Mouse (Mus musculus) C2C12 (cell line): ENCODE measurements around the gene Prkar2b. TPM values are rescaled to one million over a fixed set of nuclear protein-coding genes. Genes with fewer than 3 reads are reported as not detected.

Experiments
- H3K27me3 ChIP-seq: one replicate; pipeline ENCODE4 v1.6.1; 2011; ENCODE audit not compliant: control insufficient read depth, insufficient read depth, insufficient read length
- H3K36me3 ChIP-seq: one replicate; pipeline ENCODE4 v1.6.1; 2011; ENCODE audit not compliant: control insufficient read depth, insufficient read depth
- H3K4me3 ChIP-seq: one replicate; pipeline ENCODE4 v1.5.1; 2011; ENCODE audit warnings: mild to moderate bottlenecking, control low read depth; ENCODE audit not compliant: poor library complexity, insufficient read depth, severe bottlenecking
- H3K79me2 ChIP-seq: one replicate; pipeline ENCODE4 v1.6.1; 2011; ENCODE audit not compliant: control insufficient read depth, insufficient read depth
- H3K79me3 ChIP-seq: one replicate; pipeline ENCODE4 v1.6.1; 2011; ENCODE audit warnings: low read depth, control low read depth
- H3ac ChIP-seq: one replicate; pipeline ENCODE3; 2011; ENCODE audit warnings: low read depth; ENCODE audit not compliant: control insufficient read depth, insufficient read length
- CEBPB ChIP-seq: IDR thresholded peaks from one replicate; pipeline ENCODE4 v1.6.1; 2011; ENCODE audit warnings: low read depth, mild to moderate bottlenecking, control low read depth, moderate library complexity
- CTCF ChIP-seq: IDR thresholded peaks from one replicate; pipeline ENCODE4 v1.5.1; 2011; ENCODE audit not compliant: control insufficient read depth, insufficient read depth, insufficient read length
- FOSL1 ChIP-seq: IDR thresholded peaks from one replicate; pipeline ENCODE4 v1.8.0; 2011; ENCODE audit warnings: mild to moderate bottlenecking, low read length; ENCODE audit not compliant: poor library complexity, insufficient read depth, severe bottlenecking
- MAX ChIP-seq: IDR thresholded peaks from one replicate; pipeline ENCODE4 v1.6.1; 2011; ENCODE audit warnings: mild to moderate bottlenecking, control low read depth
- MYOD1 ChIP-seq: IDR thresholded peaks from one replicate; pipeline ENCODE4 v1.6.1; 2011; ENCODE audit warnings: low read depth; ENCODE audit not compliant: control insufficient read depth, insufficient read length
- MYOG ChIP-seq: IDR thresholded peaks from one replicate; pipeline ENCODE4 v1.6.1; 2011; ENCODE audit not compliant: control insufficient read depth, insufficient read length; ENCODE audit errors: extremely low read depth
- USF1 ChIP-seq: IDR thresholded peaks from one replicate; pipeline ENCODE4 v1.6.1; 2011; ENCODE audit warnings: low read depth, mild to moderate bottlenecking, control low read depth, moderate library complexity
- polyA plus RNA-seq: library from polyadenylated mRNA; unstranded; fragments of >200 nt; fragmentation: generic; extraction: Trizol; gene quantifications from one replicate; pipeline ENCODE4 v1.2.1, GENCODE M21; 2012; ENCODE audit warnings: missing spikeins

Prkar2b gene
- polyA plus RNA-seq, 1 experiment = 33.1 TPM

DNA sequence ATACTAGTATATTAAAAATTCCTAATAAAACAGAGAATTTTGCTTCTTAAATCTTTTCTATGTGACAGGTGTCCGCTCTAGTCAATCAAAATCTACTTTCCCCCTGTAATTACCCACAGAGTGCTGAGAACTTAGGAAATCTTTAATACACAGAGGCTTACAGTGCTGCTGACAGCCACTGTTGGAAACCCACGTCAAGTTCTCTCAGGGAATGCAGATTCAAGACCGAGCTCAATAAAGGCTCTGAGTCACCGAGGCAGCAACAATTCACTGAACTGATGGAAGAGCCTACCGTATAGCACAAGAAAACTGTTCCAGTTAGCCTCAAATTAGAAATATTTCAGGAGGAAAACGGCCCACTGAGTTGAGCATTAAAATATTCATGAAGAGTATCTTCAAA is 77.3 kb downstream of the Prkar2b start:
- Histone ChIP-seq H3K27me3 (no peaks in the 10 kb centered on the region), H3K79me2 (no peaks in the 10 kb centered on the region), H3ac (no peak overlapping the region), H3K36me3 (peaks cover 30% of the 10 kb centered on the region), H3K4me3 (no peak overlapping the region), H3K79me3 (no peaks in the 10 kb centered on the region)
- TF ChIP-seq USF1 (no peak), MYOG (no peak), CTCF (no peak), FOSL1 (no peak), MYOD1 (no peak), MAX (no peak), CEBPB (no peak)

DNA sequence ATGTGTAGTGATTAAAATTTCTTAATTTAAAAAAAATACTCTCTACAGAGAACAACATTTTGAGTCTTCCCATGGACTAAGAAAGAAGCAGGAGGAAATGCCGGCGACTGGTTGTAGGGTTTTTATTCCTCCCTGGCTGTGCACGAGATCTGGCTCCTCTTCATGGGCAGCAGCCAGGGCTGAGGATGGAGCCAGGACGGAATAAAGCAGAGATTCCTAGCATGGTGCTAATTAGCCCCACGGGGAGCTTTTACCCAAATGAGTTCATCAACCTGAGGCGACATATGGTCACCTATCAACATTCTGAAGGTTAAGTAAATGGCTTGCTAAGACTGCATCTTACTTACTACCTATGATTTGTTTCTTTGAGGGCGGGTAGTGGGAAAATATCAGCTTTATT is 77.9 kb downstream of the Prkar2b start:
- Histone ChIP-seq H3K79me3 (no peaks in the 10 kb centered on the region), H3K36me3 (peaks cover 30% of the 10 kb centered on the region), H3K27me3 (no peaks in the 10 kb centered on the region), H3K4me3 (no peak overlapping the region), H3K79me2 (no peaks in the 10 kb centered on the region), H3ac (no peak overlapping the region)
- no peak for TF ChIP-seq MYOG
- no peak for TF ChIP-seq USF1
- TF ChIP-seq CEBPB = no peak

DNA sequence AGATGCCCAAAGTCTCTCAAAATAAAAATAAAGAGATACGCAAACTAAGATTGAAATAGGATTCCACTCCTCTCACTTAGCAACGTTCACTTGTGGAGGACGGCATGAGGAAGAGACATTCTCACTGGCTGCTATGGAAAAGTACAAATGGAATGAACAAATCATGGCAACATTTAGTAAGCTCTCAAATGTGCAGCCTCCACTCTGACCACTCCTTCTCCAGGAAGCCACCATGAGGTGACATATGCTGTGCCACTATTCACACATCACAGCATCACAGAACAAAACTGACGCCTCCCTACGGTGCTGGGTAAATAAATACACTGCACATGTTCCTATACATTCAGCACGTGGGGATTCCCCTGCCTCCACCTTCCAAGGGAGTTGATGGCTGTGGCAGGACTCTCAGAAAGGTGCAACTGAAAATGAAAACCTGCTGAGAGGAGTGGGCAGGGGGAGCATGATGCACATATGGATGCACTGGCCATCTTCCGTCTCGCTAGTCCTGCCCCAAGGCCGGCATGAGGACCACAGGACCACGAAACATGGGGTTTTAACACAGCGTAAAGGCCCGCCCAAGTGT is 83.4 kb downstream of the Prkar2b start:
- Histone ChIP-seq H3K27me3 (no peaks in the 10 kb centered on the region), H3K79me3 (no peaks in the 10 kb centered on the region), H3K36me3 (peaks cover 7% of the 10 kb centered on the region), H3K79me2 (no peaks in the 10 kb centered on the region), H3ac (no peak overlapping the region), H3K4me3 (no peak overlapping the region)
- TF ChIP-seq CTCF (no peak), USF1 (no peak), MAX (no peak), MYOG (no peak)

DNA sequence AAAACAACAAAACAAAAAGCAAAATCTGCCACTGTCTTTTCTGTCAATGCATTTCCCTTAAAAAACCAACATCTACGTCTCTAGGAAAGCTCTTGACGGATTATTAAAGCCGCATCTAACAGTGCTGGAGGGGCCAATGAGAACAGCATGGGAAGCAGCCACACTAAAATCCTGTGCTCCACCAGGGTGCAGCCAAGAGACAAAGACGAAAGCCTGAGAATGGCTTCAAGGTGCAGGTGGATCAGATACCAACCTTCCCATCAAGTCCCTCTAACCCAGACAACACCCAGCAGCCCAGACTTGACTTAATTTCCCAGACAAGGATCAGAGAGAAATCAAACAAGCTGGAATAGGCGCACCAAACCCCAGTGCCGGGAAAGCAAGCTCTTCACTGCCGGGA is 84.6 kb downstream of the Prkar2b start:
- Histone ChIP-seq H3K36me3 (peaks cover 3% of the 10 kb centered on the region), H3K27me3 (no peaks in the 10 kb centered on the region), H3K79me3 (no peaks in the 10 kb centered on the region), H3K4me3 (no peak overlapping the region), H3K79me2 (no peaks in the 10 kb centered on the region), H3ac (no peak overlapping the region)
- no peak for TF ChIP-seq FOSL1
- no peak for TF ChIP-seq MAX
- no peak for TF ChIP-seq MYOG
- TF ChIP-seq USF1 = no peak
- TF ChIP-seq CTCF = no peak
- no peak for TF ChIP-seq MYOD1
- TF ChIP-seq CEBPB = no peak

DNA sequence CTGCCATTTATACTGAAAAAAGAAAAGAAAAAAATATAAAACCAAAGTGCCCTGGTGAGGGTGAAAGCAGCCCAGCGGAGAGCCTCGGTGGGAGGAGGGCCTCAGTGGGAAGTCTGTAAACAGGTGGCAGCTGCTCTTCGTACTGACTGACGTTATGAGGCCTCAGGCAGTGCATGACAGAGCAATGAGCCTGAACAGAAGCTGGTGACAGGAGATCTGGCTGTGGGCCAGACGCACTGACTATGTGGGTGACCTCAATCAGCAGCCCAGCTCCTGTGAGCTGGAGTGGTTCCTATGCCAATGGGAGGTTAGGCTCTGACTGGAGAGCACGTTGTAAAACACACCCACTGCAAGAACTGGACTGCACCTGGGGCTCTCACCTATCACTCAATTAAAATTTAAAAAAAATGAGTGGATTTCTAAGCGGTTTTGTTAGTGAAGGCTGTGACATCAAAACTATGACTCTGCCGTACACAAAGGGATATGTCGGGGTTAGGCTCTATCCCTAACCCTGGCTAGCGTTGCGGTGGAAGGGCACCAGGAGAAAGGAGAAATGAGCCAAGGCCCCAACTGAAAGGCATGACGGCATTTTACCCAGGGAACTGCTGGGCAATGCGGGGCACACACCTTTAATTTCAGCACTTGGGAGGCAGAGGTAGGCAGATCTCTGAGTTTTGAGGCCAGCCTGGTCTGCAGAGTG is 87.5 kb downstream of the Prkar2b start:
- TF ChIP-seq MYOD1 (peak; percentile 83), FOSL1 (no peak)
- Histone ChIP-seq H3K36me3 (peaks cover 12% of the 10 kb centered on the region), H3K27me3 (no peaks in the 10 kb centered on the region), H3K79me3 (no peaks in the 10 kb centered on the region), H3ac (no peak overlapping the region), H3K79me2 (no peaks in the 10 kb centered on the region), H3K4me3 (no peak overlapping the region)

DNA sequence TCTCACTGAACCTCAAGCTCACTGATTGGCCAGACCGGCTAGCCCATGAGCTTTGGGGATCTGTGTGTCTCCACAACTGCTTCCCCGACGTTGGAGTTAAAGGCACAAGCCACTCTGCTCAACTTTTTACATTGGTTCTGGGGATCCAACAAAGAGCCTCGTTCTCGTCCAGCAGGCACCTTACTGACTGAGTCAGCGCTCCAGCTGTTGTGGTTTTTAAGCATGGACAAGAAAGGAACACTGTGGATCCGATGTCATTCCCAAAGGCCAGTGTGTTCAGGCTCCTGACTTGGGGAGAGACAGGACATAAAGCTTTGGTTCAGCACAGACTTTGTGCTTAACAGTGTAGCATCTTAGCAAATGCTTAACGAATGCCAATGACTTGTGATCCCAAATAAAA is 89.5 kb downstream of the Prkar2b start:
- no peaks in the 10 kb centered on the region for H3K79me3 ChIP-seq
- no peaks in the 10 kb centered on the region for H3K27me3 ChIP-seq
- TF ChIP-seq MAX (no peak), FOSL1 (peak; percentile 34), MYOD1 (peak; percentile 92)
- no peak overlapping the region for H3K4me3 ChIP-seq
- peaks cover 18% of the 10 kb centered on the region for H3K36me3 ChIP-seq
- no peak overlapping the region for H3ac ChIP-seq
- no peaks in the 10 kb centered on the region for H3K79me2 ChIP-seq
